Mouse (Mus musculus): ENCODE measurements at regions not wholly inside any gene's neighbourhood (a gene's known extent, or its start where the extent isn't known, plus 50 kb on each side); places are given as distances from the start of the nearest gene placed in this dataset.

DNA sequence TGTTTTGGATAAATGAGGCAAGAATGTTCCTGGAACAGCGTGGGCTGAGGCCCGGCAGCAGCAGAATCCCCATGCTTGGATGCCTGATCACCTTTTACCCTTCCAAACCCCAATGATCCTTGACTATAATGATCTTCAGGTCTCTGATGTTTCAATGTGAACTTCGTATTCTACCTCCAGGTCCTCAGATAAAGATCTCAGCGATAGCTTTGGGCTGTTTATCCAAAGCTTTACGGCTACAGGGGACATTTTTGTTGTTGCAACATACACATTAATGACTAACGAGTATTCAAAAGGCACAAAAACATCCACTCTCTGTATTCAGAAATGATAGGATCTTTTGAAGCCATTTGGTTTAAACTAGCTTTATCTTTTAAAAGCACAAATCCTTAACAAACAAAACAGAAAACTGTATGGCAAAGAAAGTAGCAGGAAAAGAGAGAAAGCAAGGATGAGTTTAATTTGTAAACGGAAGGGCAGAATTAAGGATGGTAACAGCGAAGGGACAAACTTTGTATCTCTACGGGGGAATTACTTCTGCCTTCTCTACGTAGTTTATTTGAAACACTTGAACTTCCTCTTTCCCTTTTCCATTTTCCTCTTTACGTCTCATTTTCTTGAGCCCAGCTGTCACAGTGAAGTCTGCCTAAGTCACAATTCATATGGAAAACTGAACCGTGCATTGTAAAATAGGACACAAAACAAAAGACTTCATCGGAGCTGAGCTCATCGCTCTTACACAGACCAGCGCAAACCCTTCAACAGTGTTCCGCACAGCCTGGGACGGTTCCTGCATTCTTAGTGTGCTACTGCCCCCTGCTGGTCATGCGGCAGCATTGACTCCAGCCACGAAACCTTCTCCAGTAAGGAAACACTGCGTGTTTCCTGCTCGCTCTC lies 145.4 kb upstream of the Ccdc54 start:
- TF ChIP-seq CTCF (IDR thresholded peaks at IDR 0.05; ENCODE audit: extremely low read depth, insufficient read depth, insufficient read length, insufficient replicate concordance) (peak; percentile 97; the same call in 1 of the 2 replicates), POLR2A (IDR thresholded peaks at IDR 0.05; ENCODE audit: low read depth, low read length) (peak; percentile 15; the same call in 1 of the 2 replicates)
